Mouse (Mus musculus): ENCODE data around the gene Trim29. TPM values are rescaled to one million over a fixed set of nuclear protein-coding genes. Genes with fewer than 3 reads are reported as not detected.

Trim29 gene
- polyA plus RNA-seq, 1 experiment from 2014 or later: 0.13 TPM

Other genes with a start within 250 kb of the Trim29 start
- gene Arhgef12, start 203.6 kb upstream of the Trim29 start, polyA plus RNA-seq (2018): 6.9 to 14.1 TPM (median 12.5 TPM) in 3 replicates
- gene Tmem136, start 194.3 kb upstream of the Trim29 start, polyA plus RNA-seq (2018): not detected in 3 replicates
- gene Pou2f3, start 100.5 kb upstream of the Trim29 start, polyA plus RNA-seq (2018): not detected in 3 replicates
- 2.1 to 4.0 TPM (median 2.5 TPM) in 3 replicates for gene Oaf, start 70.9 kb upstream of the Trim29 start, polyA plus RNA-seq (2018)